Mouse (Mus musculus): ENCODE data around the gene Gclc. TPM values are rescaled to one million over a fixed set of nuclear protein-coding genes. Genes with fewer than 3 reads are reported as not detected.
A peak's percentile ranks its signal among the peaks of the same experiment; 100 is the strongest.

Gclc gene
- total RNA-seq, 2 experiments from 2014 or later, result 45.1 to 46.3 TPM

GRCm38 (mm10) chr9:77782201-77782600, 27.9 kb downstream of the Gclc start:
- no peak for DNase-seq (ENCODE audit: low spot score in 2 of 2)

GRCm38 (mm10) chr9:77783006-77783405, 28.7 kb downstream of the Gclc start:
- no peak for DNase-seq (ENCODE audit: low spot score in 2 of 2)

GRCm38 (mm10) chr9:77785466-77785865, 31.1 kb downstream of the Gclc start:
- peak in 1 of 2 experiments; percentile 25 for DNase-seq (ENCODE audit: low spot score in 2 of 2)

- no peak for DNase-seq (ENCODE audit: low spot score in 2 of 2)
Observed at GRCm38 (mm10) chr9:77787936-77788335, 33.6 kb downstream of the Gclc start.

GRCm38 (mm10) chr9:77789615-77790348, 35.4 kb downstream of the Gclc start:
- DNase-seq (ENCODE audit: low spot score in 2 of 2), result peak; percentile 46 to 66

- DNase-seq (ENCODE audit: low spot score in 2 of 2), result no peak
Observed at GRCm38 (mm10) chr9:77793838-77794237, 39.5 kb downstream of the Gclc start.

GRCm38 (mm10) chr9:77802461-77802860, 48.1 kb downstream of the Gclc start:
- DNase-seq (ENCODE audit: low spot score in 2 of 2), result peak in 1 of 2 experiments; percentile 41

- DNase-seq (ENCODE audit: low spot score in 2 of 2), result no peak
Observed at GRCm38 (mm10) chr9:77806426-77806825, 52.1 kb downstream of the Gclc start.

GRCm38 (mm10) chr9:77806842-77807668, 52.7 kb downstream of the Gclc start:
- DNase-seq (ENCODE audit: low spot score in 2 of 2), result peak; percentile 75 to 94

- DNase-seq (ENCODE audit: low spot score in 2 of 2), result no peak
Observed at GRCm38 (mm10) chr9:77808481-77808880, 54.1 kb downstream of the Gclc start.

GRCm38 (mm10) chr9:77818858-77819257, 64.5 kb downstream of the Gclc start:
- no peak for DNase-seq (ENCODE audit: low spot score in 2 of 2)

GRCm38 (mm10) chr9:77819318-77819717, 65.0 kb downstream of the Gclc start:
- no peak for DNase-seq (ENCODE audit: low spot score in 2 of 2)

- no peak for DNase-seq (ENCODE audit: low spot score in 2 of 2)
Observed at GRCm38 (mm10) chr9:77820836-77821235, 66.5 kb downstream of the Gclc start.

GRCm38 (mm10) chr9:77825380-77825961, 71.1 kb downstream of the Gclc start:
- DNase-seq (ENCODE audit: low spot score in 2 of 2), result peak in 1 of 2 experiments; percentile 55

- DNase-seq (ENCODE audit: low spot score in 2 of 2), result peak in 1 of 2 experiments; percentile 12
Observed at GRCm38 (mm10) chr9:77826237-77826636, 71.9 kb downstream of the Gclc start.

GRCm38 (mm10) chr9:77828531-77828965, 74.2 kb downstream of the Gclc start:
- DNase-seq (ENCODE audit: low spot score in 2 of 2), result peak in 1 of 2 experiments; percentile 12

GRCm38 (mm10) chr9:77834259-77834993, 80.1 kb downstream of the Gclc start:
- no peak for DNase-seq (ENCODE audit: low spot score in 2 of 2)

GRCm38 (mm10) chr9:77835122-77835521, 80.8 kb downstream of the Gclc start:
- no peak for DNase-seq (ENCODE audit: low spot score in 2 of 2)

GRCm38 (mm10) chr9:77835756-77836155, 81.4 kb downstream of the Gclc start:
- DNase-seq (ENCODE audit: low spot score in 2 of 2), result no peak

GRCm38 (mm10) chr9:77838586-77838985, 84.3 kb downstream of the Gclc start:
- DNase-seq (ENCODE audit: low spot score in 2 of 2), result no peak

Data from layer of hippocampus, adult 18-20 months (tissue).